Mouse (Mus musculus) gastrocnemius, postnatal 10 days (tissue): ENCODE results near the gene Ddit4l. TPM values are rescaled to one million over a fixed set of nuclear protein-coding genes. Genes with fewer than 3 reads are reported as not detected.
"Not testable (repeated sequence)": the region's sequence is repeated elsewhere in the genome, so short reads cannot be mapped to it uniquely, and the experiment has no call there.

Experiments used
- DNase-seq: peaks from one replicate; pipeline ENCODE4 v3.0.0; 2021; ENCODE audit warnings: mixed read lengths
- long read RNA-seq, 2 experiments: library from polyadenylated mRNA; stranded (forward); transcript quantifications; one replicate each; pipeline ENCODE4 v2.0.0; 2021
- total RNA-seq, 2 experiments: library from RNA; stranded (reverse); gene quantifications; 2 replicates each; pipeline ENCODE4 v1.2.3; 2021

The Ddit4l gene
- total RNA-seq: 100 to 1,000 TPM; 182 to 257 TPM
- long read RNA-seq, experiment 1, transcript Ddit4l-201 (3 exons, 2,722 nt): major isoform, 688 of 722 reads
- long read RNA-seq, experiment 1, transcript Ddit4l-202 (2 exons, 446 nt): minor isoform, 5 of 722 reads
- long read RNA-seq, experiment 1, partial matches to known transcripts: 15 of 722 reads
- long read RNA-seq, experiment 1, other reads (novel, unspliced or antisense): 14 of 722 reads
- long read RNA-seq, experiment 2, transcript Ddit4l-201 (3 exons, 2,722 nt): major isoform, 924 of 969 reads
- long read RNA-seq, experiment 2, transcript Ddit4l-202 (2 exons, 446 nt): minor isoform, 5 of 969 reads
- long read RNA-seq, experiment 2, partial matches to known transcripts: 21 of 969 reads
- long read RNA-seq, experiment 2, other reads (novel, unspliced or antisense): 19 of 969 reads

DNA sequence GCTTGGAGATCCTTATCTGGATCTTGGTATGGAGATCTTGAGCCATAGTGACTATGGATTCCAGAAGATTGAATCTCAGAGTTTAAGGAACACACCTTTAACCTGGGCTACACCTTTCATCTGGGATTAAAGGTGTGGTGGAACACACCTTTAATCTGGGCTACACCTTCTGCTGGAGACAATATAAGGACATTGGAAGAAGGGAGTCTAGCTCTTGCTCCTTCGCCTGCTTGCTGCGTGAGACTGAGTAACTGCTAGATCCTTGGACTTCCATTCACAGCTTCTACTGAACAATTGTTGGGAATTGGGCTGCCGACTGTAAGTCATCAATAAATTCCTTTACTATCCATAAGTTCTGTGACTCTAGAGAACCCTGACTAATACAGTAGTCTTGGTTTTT lies at the start of gene Ddit4l:
Ddit4l (plus strand) TSS at position 301 of the 400 bp plus-strand sequence.
- not testable (repeated sequence) for DNase-seq

DNA sequence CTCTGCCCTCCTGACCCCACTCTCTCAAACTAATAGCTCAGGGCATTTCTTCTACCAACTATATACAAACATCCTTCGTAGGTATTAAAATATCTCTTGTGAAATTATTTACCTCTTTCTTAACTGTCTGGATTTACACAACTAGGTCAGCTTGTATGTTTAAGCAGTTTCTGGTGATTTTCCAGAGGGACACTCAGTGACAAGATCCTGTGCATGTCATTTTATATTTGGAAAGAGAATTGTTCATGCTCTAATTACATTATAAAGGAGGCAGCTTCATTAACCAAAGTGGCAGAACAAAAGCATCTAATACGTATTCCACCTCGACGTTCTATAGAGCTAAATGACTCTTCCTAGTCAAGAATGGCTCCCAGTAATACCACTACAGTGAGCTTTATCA lies 45.3 kb upstream of the Ddit4l start:
- no peak for DNase-seq

DNA sequence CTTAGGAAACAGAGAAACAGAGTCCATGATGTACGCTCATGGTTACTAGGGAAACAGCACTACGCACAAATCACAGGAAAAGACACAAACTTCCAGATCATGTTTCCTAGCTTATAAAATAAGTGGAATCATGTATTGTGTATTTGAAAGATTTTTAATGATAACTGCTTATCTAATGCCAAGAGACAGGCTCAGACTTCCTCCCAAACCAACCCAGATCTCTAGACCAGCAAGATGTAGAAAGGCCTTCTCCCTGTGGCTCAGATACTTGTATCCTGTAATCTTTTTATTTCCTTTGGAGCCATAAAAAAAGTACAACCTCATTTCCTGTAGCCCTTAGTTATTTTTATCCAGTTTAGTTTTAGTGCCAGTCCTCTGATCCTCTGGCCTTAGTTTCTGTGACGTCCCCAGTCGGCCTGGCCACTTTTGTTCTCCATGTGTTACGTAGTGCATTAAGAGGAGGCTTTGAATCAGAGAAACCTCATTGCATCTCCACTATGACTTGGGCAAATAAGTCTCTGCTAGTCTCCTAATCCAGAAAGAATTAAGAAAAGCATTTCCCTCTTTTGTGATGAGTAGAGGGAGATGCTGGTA lies 34.9 kb upstream of the Ddit4l start:
- DNase-seq: no peak

DNA sequence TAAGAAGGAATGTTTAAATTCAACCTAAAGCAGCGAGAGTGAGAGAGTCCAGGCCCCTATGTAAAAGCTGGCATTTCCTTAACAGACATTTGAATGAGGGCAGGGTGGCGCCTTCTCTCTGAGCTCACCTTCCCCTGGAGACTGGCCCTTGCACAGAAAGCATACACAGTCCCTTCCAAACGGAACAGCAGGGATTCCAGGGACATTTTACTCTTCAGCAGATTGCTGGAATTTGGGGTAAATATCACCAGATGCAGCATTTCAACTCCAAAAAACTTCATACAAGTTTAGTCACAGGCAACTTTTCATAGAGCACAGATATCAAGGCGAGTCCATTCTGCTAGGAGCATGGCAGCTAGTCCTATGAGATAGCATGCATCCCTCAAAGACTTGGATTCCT lies 31.6 kb upstream of the Ddit4l start:
- DNase-seq: no peak

DNA sequence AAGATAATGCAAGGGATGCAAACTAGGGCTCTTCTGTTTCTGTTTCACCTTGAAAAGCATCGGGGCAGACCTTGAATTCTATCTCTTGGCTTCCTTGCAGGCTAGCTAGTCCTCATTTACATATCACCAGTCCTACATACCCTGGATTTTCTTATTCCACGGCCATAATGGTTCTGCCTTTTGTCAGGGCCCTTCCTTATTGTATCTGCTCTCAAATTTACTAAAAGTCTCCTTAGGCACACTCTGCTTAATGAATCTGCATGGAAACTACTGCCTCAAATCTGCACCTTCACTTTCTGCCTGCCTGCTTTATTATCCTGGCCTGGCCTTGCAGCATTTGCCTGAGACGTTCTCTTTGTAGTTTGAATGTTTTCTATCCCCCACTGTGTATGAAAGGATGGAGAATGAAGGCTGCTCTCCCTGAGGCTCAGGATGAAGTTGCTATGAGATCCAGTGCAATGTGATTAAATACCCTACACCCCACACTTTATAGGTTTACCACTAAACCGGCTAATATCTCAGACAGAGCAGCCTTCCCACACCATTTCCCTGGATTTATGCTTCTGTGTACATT lies 27.0 kb upstream of the Ddit4l start:
- no peak for DNase-seq

DNA sequence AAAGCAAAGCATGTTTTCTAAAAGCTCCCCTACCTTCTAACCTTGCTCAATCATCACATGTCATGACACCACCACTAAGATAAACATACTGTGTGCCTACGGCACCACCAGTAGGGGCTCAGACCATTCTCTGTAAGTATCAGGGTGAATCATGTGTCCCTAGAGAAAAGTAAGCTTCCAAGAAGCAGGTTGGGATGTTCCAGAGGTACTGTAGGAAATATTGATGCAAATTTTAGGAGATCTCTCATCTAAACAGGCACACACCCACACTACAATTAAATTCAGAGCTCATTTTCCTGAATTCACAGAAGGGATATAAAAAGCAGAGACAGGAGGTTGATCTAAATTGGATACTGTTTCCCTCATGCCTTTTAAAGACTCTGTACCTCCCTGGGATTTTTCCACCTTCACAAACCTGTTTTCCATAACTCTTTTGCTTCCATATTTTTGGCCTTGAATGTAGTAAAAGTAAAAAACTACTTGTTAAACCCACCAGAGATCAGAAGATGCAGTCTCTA lies 12.4 kb upstream of the Ddit4l start:
- no peak for DNase-seq

DNA sequence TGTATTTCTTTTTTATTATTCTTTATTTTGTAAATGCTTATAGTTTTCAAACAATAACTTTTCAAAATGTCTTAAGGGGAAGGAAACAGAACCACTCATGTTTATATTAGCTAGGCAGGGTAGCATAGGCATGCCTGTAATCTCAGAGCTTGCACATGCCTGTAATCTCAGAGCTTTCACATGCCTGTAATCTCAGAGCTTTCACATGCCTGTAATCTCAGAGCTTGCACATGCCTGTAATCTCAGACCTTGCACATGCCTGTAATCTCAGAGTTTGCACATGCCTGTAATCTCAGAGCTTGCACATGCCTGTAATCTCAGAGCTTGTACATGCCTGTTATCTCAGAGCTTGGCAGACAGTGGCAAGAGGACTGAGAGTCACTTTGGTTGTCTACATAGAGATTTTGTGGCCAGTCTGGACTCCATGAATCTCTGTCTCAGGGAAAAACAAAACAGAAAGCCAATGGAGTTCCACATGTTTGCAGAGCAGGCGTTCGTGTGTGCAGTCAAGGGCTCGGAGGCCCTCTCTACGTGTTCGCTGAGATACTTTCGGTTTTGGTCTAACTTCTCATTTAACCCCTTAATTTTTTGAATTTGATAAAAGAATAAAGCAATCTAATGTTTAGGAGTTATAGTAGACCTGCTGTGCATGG lies 10.8 kb upstream of the Ddit4l start:
- no peak for DNase-seq

DNA sequence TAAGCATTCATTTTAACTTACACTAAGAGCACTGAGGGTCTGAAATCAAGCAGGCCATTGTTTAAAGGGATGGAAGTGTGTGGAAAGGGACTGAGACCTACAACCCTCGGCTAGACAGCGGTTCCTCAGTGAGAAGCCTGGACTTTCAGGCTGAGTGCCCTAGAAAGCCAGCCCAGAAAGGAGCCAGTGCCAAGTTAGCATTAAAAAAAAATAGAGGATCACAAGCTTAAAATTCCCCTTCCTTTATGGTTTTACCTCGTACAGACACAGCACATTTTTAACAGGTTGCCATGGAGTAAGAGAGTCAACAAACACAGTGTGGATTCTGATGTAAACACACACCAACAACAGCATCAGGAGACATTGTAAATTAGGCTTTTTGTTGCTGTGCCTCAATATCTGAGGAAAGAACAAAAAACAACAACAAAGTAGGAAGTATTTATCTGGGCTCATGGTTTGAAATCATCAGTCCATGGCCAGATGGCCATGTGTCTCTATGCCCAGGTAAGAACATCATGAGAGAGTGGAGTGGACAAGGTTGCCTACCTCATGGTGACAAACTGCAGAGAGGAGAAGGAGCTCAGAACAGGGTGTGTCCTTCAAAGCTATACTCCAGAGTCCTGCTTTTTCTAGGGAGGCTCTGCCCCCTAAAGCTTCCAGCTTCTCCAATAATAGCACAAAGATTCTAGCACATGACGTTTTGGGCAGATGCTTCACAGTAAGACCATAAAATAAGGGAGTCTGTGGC lies 10.1 kb upstream of the Ddit4l start:
- no peak for DNase-seq

DNA sequence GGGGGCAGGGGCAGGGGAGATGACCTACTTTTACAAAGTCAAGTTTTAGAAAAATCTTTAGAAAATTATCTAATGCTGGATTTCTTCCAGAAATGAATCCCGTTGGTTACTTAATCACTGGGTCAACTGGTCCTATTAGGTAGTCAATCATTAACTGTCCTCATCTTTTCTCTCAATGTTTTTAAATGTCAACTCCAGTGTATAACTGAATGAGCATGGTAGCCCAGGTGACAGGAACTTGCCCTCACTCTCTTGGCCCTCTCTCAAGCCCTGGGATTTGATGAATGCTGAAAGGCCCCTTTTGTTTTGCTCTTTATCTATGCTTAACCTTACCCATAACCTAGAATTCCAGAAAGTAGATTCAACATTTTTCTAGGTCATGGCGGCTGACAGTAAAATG lies 9.4 kb upstream of the Ddit4l start:
- DNase-seq: no peak

DNA sequence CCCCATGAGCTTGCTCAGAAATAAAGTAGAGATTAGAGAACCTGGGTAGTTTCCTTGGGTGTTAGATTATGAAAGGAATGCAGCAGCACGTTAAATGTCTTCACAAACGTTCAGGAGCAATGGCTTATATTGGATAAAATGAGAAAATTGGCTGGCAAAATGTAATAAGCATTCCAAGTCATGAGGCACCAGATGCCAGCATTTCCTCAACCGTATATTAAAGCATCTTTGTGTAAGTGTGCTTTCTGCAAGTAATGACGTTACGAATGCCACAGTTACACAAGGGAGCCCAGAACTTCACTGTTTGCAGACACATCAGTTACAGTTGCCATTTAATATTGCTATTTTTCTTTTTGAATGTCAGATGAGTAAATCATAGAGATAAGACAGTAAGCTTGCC lies 872 bp upstream of the Ddit4l start:
- no peak for DNase-seq

DNA sequence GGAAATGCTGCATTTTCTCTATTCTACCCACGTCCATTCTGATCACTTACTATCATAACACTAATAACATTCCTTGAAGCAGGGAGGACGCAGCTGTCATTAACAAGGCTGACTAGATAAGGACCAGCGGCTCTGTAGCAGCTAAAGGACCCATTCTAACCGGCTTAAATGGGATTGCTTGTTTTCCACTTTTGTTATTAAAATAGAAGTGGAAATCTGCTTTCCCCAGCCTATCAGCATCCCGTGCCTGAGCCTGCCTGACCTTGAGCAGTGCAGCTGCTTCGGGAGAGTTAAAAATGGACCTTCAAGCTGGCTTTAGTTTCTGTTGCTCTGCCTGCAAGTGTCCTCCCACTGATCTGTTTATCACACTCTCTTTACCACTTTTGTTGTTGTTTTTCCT lies 679 bp downstream of the Ddit4l start:
- DNase-seq: no peak

DNA sequence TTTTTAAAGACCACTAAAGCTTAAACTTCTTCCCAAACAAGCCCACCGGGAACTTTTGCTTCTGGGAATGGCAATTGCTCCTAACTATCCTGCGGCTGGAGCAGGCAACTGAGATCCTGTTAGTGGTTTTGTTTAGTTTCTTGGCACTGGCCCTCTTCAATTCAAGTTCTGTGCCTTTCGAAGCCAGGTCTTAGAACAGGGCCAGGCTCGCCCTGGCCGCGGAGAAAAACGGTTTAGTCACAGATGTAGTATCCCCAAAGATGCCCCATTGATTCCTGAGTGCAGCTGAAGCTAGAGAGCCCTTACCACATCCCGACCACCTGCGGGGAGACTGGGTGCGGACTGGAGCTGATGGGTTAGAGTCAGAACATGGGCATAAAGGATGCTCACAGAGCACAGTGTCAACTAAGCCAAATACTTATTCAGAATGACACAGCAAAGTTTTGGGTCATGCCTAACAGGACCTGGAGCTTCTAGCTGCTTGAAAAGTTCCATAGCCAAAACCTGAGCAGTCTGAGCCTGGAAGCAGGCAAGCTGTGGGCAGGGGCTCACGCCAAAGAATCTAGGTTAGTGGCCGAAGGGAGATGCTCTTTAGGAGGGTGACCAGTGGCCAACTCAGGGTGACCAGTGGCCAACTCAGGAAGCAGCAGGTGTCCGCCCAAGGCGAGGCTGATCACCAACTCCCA lies 1.6 kb downstream of the Ddit4l start:
- no peak for DNase-seq

DNA sequence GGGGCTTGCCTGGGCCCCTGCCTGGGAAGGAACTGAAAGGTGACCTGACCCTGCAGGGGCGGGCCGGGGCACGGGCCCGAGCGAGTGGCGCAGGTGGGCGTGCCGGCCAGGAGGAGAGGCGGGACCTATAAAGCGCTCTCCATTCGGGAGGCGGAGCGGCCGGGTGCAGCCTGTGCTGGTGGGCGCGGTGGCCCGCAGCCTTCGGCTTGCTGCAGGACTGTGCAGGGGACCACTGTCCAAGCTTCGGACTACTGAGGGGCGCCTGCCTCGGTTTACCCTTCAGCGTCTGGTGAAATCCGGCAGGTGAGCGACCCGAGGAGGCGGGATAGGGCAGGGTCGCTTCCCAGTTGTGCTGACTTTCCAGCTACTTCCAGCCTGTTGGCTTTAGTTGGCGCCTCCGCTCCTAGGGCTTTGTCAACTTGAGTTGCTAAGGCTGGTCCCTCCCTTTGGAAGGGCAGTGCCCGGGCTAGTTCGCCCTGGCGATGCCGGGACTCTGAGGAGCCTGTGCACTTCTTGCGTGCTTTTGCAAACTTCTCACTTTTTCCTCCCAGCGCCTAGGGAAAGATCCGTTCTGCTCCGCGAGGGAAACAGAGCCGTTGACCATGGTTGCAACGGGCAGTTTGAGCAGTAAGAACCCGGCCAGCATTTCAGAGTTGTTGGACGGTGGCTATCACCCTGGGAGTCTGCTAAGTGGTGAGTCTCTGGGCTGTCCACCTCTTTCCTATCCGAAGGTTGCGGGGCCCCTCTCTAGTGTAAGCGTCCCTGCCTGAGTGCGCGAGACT lies 2.4 kb downstream of the Ddit4l start:
- DNase-seq: peak; percentile 79

DNA sequence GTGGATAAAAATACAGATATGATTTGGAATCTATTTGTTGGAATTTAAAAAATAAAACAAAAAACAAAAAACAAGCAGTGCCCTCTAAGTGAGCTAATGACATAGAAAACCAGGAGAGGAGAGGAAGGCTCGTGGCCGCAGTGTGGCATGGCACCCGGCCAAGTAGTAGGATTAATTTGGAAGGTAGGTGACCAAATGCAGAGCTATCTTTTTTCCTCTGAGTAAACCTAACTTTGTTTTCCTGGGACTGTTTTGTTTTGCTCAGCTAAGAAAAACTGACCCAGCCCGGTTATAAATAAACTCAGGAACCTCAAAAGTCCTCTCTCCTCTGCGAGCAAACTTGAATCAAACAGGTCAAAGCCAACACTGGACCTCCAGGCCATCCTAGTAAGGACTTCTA lies 3.6 kb downstream of the Ddit4l start:
- peak; percentile 57 for DNase-seq

DNA sequence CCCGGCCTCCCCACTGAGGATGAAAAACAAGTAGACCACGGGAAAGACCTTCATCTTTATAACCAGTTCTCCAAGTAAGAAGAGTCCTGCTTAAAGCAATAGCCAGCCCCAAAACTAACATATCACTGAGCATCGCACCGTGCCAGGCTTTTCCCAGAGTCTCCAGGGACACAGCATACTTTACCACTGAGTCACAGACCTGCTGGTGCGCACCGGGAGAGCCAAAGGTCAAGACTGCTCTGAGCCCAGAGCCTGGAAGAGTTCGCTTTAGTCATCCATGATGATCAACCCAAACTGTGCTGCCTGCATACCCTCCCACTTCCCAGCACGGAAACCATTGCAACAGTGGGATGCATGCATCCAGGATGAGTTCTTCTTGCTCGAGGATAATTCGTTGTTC lies 12.3 kb downstream of the Ddit4l start:
- no peak for DNase-seq

DNA sequence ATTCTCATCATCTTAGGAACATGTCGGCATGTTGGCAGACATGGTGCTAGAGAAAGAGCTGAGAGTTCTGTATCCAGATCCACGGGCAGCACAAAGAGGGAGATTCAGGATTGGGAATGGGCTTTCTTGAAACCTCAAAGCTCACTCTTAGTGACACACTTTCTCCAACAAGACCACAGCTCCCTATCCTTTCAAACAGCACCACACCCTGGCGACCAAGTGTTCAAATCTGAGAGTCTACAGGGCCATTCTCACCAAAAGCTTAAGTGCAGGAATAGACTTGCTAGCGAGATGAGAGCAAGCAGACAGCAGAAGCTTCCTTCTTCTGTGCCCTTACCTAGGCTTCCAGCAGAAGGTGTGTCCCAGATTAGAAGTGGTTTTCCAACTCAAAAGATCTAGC lies 15.2 kb downstream of the Ddit4l start:
- no peak for DNase-seq

DNA sequence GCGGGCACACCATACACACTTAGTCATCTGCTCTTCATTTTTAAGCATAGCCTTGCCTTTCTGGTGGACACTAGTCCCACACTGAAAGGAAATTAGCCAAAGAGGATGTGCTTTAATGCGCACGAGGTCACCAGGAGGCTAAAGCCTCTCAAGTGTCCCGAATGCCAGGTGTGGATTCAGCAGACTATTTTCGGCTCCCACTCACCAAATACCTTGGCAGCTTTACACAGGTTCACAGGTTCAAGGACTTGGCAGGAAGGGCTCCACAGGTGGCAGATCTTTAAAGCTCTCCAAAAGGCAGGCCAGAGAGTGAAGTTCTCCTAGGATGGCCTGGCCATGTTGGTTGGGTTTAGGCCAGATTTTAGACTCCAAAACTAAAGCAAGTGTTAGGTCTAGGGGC lies 19.8 kb downstream of the Ddit4l start:
- no peak for DNase-seq

DNA sequence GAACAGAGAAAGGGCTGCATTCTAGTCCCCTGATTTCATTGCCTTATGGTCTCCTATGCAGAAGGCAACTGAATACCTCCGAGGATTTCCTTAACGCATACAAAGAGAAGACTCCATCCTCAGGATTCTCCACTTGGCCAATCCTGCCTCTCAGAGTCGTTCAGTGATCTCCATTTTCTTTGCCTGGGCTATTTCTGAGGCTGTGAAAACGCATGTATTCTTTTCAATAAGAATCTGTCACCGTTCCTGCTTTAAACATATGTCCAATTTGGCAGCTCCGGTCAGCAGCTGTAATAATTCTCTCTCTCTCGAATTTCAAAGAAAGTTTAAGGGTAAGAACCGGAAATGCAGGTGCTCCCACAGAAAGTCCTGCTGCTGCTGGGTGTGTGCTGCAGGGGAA lies 20.7 kb downstream of the Ddit4l start:
- no peak for DNase-seq

DNA sequence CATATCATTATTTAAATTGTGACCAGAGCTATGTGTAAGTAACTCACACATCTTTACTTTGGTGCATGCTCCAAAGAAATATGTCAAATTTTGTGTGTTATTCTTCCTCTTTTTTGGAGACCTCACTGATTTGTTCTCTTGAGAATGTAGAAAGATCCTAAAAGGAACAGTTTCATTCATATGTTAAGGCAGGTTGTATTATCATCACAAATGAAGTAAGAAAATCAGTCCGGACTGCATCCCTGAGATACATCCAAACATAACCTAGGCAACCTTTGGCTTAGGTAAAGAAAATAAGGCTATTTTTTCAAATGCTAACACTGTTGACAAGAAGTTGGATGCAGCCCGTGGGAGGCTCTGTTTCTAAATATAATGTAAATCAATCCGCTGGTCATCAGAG lies 21.2 kb downstream of the Ddit4l start:
- DNase-seq: no peak

DNA sequence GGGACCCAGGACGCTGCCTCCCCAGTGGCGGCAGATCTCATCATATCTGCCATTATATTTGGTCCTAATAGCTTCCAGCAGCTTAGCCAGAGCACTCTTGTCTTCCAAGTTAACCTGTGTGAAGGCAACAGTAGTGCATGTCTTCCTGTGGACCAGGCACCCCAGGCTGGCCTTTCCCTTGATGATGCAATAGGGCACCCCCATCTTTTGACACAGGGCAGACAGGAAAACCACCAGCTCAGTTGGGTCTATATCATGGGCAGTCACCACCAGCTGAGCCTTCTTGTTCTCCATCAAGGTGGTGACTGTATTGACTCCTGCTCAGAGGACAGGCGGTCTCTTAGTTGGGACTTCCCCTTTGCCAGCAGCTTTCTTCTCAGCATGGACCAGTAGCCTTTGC lies 22.7 kb downstream of the Ddit4l start:
- no peak for DNase-seq

DNA sequence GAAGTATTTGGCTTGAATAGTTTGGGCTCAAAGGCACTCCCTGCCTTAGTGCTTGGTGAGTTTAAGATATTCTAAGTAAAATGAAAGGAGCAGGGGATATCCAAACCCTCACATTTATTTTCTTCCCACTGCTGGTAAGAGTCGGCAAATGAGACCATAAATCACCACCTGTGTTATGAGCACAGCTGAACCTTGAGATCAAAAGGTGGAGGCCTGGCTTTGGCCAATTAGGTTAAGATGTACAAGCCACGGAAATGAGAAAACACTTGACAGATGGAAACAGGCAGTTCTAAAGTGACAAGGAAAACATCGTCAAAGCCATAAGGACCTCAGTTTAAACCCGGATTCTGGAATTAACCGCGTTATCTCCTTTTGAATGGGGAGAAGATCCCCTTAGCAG lies 23.5 kb downstream of the Ddit4l start:
- no peak for DNase-seq
